ENCODE assay signal across 20 mouse cellular contexts in the genomic region with DNA sequence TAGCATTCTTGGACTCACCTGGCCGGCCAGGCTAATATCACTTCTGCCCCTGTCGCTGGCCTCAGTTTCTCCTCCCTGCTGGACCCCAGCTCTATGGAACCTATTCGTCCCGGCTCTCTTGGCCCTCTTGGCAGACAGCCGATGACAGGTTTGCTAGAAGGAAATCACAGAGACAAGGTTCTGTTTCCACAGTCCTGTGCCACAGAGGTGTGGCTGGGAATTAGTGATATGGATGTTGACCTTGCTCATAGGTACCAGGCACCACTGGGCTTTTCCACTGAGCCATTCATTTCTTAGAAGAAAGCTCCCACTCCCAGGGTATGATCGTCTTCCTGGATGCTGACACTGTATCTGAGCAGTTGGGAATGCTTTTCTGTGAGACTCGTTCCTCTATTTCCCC.
"Had no signal": no experiment of that assay in that cellular context is flagged by ENCODE, and none has a peak within 500 bp of the region (broad histone marks: within the 10 kb centered on the region; RNA-seq: fewer than 3 reads in every experiment).

No protein-coding gene starts in this region.

- H3K27me3 ChIP-seq: limb, embryonic 13.5 days; liver, embryonic 15.5 days; lung, embryonic 15.5 days; neural tube, embryonic 12.5 days; neural tube, embryonic 15.5 days had no signal

- H3K4me3 ChIP-seq: limb, embryonic 10.5 days; limb, embryonic 13.5 days; liver, embryonic 12.5 days; liver, embryonic 15.5 days; lung, embryonic 15.5 days; megakaryocyte, embryonic 14.5 days; neural tube, embryonic 12.5 days; neural tube, embryonic 15.5 days had no signal

- ATAC-seq: intestine, embryonic 16.5 days; liver, embryonic 12.5 days had no signal

- H3K9ac ChIP-seq: limb, embryonic 13.5 days; liver, embryonic 12.5 days; liver, embryonic 15.5 days; lung, embryonic 15.5 days; neural tube, embryonic 12.5 days; neural tube, embryonic 15.5 days had no signal

- H3K4me1 ChIP-seq: limb, embryonic 10.5 days; limb, embryonic 13.5 days; liver, embryonic 12.5 days; liver, embryonic 15.5 days; lung, embryonic 15.5 days; megakaryocyte, embryonic 14.5 days had no signal

- H3K27ac ChIP-seq: limb, embryonic 10.5 days; limb, embryonic 13.5 days; liver, embryonic 12.5 days; liver, embryonic 15.5 days; lung, embryonic 15.5 days; neural tube, embryonic 12.5 days; neural tube, embryonic 15.5 days had no signal

- H3K4me2 ChIP-seq: limb, embryonic 13.5 days; liver, embryonic 12.5 days; liver, embryonic 15.5 days; lung, embryonic 15.5 days; neural tube, embryonic 15.5 days had no signal

- H3K36me3 ChIP-seq: limb, embryonic 10.5 days; limb, embryonic 13.5 days; liver, embryonic 12.5 days; liver, embryonic 15.5 days; lung, embryonic 15.5 days; neural tube, embryonic 12.5 days; neural tube, embryonic 15.5 days had no signal

- DNase-seq: kidney, adult 18-20 months; kidney, adult 9 months; kidney, postnatal 14 days; liver; lung, adult 18-20 months; lung, postnatal 10 days; lung, postnatal 36 days; right cerebral cortex, adult 18-20 months; right cerebral cortex, postnatal 14 days; right cerebral cortex, postnatal 4 days; thymus, postnatal 25 days had no signal

- H3K9me3 ChIP-seq: limb, embryonic 10.5 days; limb, embryonic 13.5 days; liver, embryonic 12.5 days; liver, embryonic 15.5 days; lung, embryonic 15.5 days; megakaryocyte, embryonic 14.5 days; neural tube, embryonic 12.5 days; neural tube, embryonic 15.5 days had no signal
